Mouse (Mus musculus) CD4-positive helper T cell, adult 2 months (primary cell): ENCODE results near the gene Gli3.

Experiments
- DNase-seq: peaks from one replicate; pipeline ENCODE4 v3.0.0-alpha.2; 2012; ENCODE audit warnings: low read depth, missing footprints, low spot score

The Gli3 gene

GRCm38 (mm10) chr13:15550731-15551130 lies 87.7 kb downstream of the Gli3 start:
- no peak for DNase-seq

- no peak for DNase-seq
Measured at GRCm38 (mm10) chr13:15552009-15552408, 89.0 kb downstream of the Gli3 start.

GRCm38 (mm10) chr13:15556646-15557098 lies 93.6 kb downstream of the Gli3 start:
- DNase-seq: no peak

- DNase-seq: no peak
Measured at GRCm38 (mm10) chr13:15561441-15561840, 98.4 kb downstream of the Gli3 start.

GRCm38 (mm10) chr13:15570908-15571568 lies 108.0 kb downstream of the Gli3 start:
- no peak for DNase-seq

GRCm38 (mm10) chr13:15577133-15577917 lies 114.3 kb downstream of the Gli3 start:
- no peak for DNase-seq

- no peak for DNase-seq
Measured at GRCm38 (mm10) chr13:15580458-15580857, 117.4 kb downstream of the Gli3 start.

- DNase-seq: no peak
Measured at GRCm38 (mm10) chr13:15585941-15586340, 122.9 kb downstream of the Gli3 start.

- no peak for DNase-seq
Measured at GRCm38 (mm10) chr13:15588278-15589272, 125.5 kb downstream of the Gli3 start.

- no peak for DNase-seq
Measured at GRCm38 (mm10) chr13:15590326-15590933, 127.4 kb downstream of the Gli3 start.

GRCm38 (mm10) chr13:15596667-15597066 lies 133.6 kb downstream of the Gli3 start:
- DNase-seq: no peak

- DNase-seq: no peak
Measured at GRCm38 (mm10) chr13:15599741-15600140, 136.7 kb downstream of the Gli3 start.

GRCm38 (mm10) chr13:15602161-15602560 lies 139.1 kb downstream of the Gli3 start:
- no peak for DNase-seq

GRCm38 (mm10) chr13:15602677-15603221 lies 139.7 kb downstream of the Gli3 start:
- DNase-seq: no peak

- no peak for DNase-seq
Measured at GRCm38 (mm10) chr13:15604074-15604473, 141.0 kb downstream of the Gli3 start.

- DNase-seq: no peak
Measured at GRCm38 (mm10) chr13:15617423-15617822, 154.4 kb downstream of the Gli3 start.

- no peak for DNase-seq
Measured at GRCm38 (mm10) chr13:15618051-15618692, 155.1 kb downstream of the Gli3 start.

GRCm38 (mm10) chr13:15621009-15621408 lies 158.0 kb downstream of the Gli3 start:
- DNase-seq: no peak

- DNase-seq: no peak
Measured at GRCm38 (mm10) chr13:15624490-15625353, 161.7 kb downstream of the Gli3 start.

GRCm38 (mm10) chr13:15641548-15641947 lies 178.5 kb downstream of the Gli3 start:
- no peak for DNase-seq
